Mouse (Mus musculus): ENCODE measurements around the gene Rbm12b1. TPM values are rescaled to one million over a fixed set of nuclear protein-coding genes. Genes with fewer than 3 reads are reported as not detected.
"Not testable (repeated sequence)": the region's sequence is repeated elsewhere in the genome, so short reads cannot be mapped to it uniquely, and the experiment has no call there.

Gene Rbm12b1
- 6.7 and 8.0 TPM in 2 replicates for polyA plus RNA-seq (2015; fragmentation: Nextera tagmentation; extraction: Ambion mirVana)

DNA sequence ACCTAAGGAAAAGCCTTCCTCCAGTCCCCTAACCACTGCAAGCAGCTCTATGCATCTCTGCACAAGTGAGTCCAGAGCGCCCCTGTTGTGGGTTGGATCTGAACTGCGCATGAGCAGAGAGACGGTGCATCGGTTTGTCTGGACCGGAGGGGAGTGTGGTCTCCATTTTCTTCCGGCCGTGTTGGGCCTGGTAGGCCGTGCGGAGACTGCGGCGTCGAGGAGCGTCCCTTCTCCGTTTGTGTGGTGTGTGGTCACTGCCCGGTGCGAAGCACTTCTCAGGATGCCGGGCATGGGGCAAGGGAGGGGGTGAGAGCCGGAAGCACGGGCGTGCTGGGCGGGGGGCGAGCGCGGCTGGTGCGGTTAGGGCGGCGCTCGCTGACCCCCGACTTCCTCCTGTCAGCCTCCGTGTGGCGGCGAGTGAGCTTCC, at the start of gene Rbm12b1:
Gene Rbm12b1 (plus strand): TSS at position 124 of the 427 bp plus-strand sequence.
- 5% methylated on average over 19 of the region's 32 CpGs for WGBS
- Histone ChIP-seq H3K4me3 (replicated peaks) (peak within 1 kb of the TSS; percentile 46), H3K27ac (replicated peaks) (peak within 1 kb of the TSS; percentile 80), H3K4me2 (peak within 1 kb of the TSS; percentile 51), H3K9ac (replicated peaks) (peak within 1 kb of the TSS; percentile 37; the same call in 1 of the 2 replicates)
- peak; percentile 100 for ATAC-seq (ENCODE audit: low FRiP score)
- not testable (repeated sequence) for H3K36me3 ChIP-seq; H3K27me3 ChIP-seq (replicated peaks); H3K4me1 ChIP-seq; H3K9me3 ChIP-seq (replicated peaks)

DNA sequence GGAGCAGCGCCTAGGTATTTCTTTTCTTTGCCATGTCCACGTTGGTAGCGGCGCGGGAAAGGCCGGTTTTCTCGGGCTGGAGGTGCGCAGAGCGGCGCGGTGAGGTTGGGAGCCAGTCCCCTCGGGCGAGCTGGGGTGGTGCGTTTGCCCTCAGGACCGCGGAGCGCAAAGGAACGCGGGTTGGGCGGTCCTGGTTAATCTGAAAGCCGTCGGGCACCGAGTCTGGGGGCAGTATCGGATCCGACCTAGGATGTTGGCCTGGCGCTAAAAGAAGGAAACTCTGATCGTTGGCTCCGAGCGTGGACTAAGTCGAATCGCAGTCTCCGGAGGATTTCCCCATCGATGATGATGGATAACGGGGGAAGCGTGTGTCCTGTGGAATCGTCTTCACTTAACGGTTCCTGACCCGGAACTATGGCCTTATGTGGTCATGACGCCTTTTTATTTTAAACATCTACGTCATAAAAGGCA, 563 bp downstream of the Rbm12b1 start:
- Histone ChIP-seq H3K4me2 (peak overlapping the region; percentile 50), H3K27ac (replicated peaks) (peak overlapping the region; percentile 65), H3K4me3 (replicated peaks) (peak overlapping the region; percentile 46), H3K9ac (replicated peaks) (peak overlapping the region; percentile 37; the same call in 1 of the 2 replicates)
- not testable (repeated sequence) for H3K9me3 ChIP-seq (replicated peaks); H3K36me3 ChIP-seq; H3K4me1 ChIP-seq; H3K27me3 ChIP-seq (replicated peaks)
- 7% methylated on average over 26 of the region's 40 CpGs for WGBS
- peak; percentile 88 for ATAC-seq (ENCODE audit: low FRiP score)

DNA sequence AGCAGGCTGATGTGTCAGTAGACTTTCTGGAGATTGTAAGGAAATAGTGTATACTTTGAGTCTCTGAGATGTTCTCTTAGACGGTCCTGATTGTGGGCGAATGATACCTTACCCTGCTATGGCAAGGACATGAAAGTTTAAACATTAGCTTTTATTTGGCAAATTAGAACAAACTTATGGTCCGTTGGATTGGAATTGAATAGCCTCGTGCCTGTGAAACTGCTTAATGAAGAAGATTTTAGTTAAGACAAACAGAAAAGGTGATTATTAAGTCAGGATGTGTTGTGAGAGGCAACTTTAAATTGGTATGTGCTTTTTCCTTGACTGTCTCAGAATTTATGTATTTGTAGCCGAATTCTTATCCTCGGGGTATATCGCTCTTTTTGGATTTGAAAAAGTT, 1.5 kb downstream of the Rbm12b1 start:
- not testable (repeated sequence) for H3K9me3 ChIP-seq (replicated peaks); H3K36me3 ChIP-seq; H3K4me1 ChIP-seq; H3K4me3 ChIP-seq (replicated peaks); ATAC-seq (ENCODE audit: low FRiP score); H3K9ac ChIP-seq (replicated peaks); H3K27me3 ChIP-seq (replicated peaks); H3K27ac ChIP-seq (replicated peaks)
- 90% methylated on average over 7 of the region's 7 CpGs for WGBS
- H3K4me2 ChIP-seq: peak overlapping the region; percentile 39

DNA sequence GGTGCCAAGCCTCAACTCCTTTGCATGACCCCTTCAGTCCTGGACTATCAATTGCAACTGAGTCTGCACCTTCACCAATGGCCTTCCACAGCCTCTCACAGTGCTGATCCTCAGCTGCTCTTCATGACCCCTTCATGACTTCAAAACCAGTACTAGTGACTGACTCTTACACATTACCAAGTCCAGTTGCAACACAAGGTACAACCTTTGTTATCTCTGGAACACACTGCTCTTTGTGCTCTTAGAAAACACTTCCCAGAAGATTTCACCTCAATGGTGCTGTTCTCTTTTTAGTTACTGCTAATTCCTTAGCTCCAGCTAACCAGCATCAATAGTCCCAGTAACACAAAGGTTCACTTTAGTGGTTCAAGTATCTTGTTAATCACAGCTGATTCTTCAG, 7.6 kb downstream of the Rbm12b1 start:
- no peak for ATAC-seq (ENCODE audit: low FRiP score)
- no peak overlapping the region for H3K27ac ChIP-seq (replicated peaks)
- no peaks in the 10 kb centered on the region for H3K9me3 ChIP-seq (replicated peaks)
- H3K27me3 ChIP-seq (replicated peaks): no peaks in the 10 kb centered on the region
- H3K4me3 ChIP-seq (replicated peaks): no peak overlapping the region
- H3K9ac ChIP-seq (replicated peaks): no peak overlapping the region
- H3K36me3 ChIP-seq: peaks cover 29% of the 10 kb centered on the region
- no peaks in the 10 kb centered on the region for H3K4me1 ChIP-seq
- H3K4me2 ChIP-seq: no peak overlapping the region

DNA sequence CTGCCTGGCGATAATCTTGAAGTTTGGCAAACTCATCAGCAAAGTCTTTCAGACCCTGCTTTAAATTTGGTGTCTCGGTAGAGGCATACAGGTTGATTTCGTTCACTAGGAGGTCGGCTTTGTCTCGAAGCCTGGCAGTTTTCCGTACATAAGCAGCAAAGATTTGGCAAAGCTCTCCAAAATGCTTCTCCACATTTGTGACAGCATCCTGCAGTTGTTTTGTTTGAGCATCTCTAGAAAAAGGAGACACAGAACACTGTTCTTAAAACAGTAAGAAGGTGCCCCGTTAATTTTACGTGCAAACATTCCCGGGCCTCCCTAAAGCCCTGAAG, 30.9 kb downstream of the Rbm12b1 start:
- peak; percentile 16; the same call in 1 of the 2 replicates for ATAC-seq (ENCODE audit: low FRiP score)
- H3K9ac ChIP-seq (replicated peaks): peak overlapping the region; percentile 99
- H3K9me3 ChIP-seq (replicated peaks): no peaks in the 10 kb centered on the region
- H3K4me3 ChIP-seq (replicated peaks): peak overlapping the region; percentile 81
- H3K36me3 ChIP-seq: peaks cover 21% of the 10 kb centered on the region
- peak overlapping the region; percentile 75 for H3K4me2 ChIP-seq
- WGBS: 14% methylated on average over 9 of the region's 9 CpGs
- no peaks in the 10 kb centered on the region for H3K27me3 ChIP-seq (replicated peaks)
- peaks cover 13% of the 10 kb centered on the region for H3K4me1 ChIP-seq
- peak overlapping the region; percentile 92 for H3K27ac ChIP-seq (replicated peaks)

DNA sequence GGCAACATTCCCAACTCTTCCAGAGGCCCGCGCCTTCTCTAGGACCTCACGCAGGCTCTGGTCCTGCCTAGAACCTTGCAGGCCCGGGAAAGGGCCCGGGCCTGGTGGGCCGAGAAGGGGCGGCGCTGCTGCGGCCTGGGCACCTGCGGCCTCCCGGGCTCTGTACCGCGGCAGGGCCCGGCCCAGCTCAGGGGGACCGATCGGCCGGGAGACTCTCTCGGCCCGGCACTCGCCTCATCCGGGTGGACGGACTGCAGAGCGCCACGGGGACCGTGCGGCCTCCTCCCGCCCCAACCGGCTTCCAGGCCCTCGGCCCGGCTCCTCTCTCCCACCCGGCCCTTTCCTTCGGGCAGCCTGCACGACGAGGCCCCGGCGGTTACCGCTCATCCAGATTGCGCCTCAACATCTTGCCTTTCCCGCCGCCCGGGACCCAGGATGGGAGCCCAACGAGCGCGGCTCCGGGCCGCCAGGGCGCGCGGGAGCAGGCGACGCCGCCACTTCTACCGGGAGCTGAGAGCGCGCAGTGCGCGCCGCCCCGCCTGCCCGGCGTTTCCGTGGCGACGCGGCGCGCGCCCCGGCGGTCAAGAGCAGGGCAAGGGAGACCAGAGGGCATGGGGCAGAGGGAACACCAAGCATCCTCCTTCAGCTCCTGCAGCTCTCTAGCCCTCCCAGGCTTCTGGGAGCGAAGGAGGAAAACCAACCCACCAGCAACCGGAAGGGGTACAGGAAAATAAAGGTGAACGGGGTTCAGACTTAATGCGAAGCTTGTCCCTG, 31.4 kb downstream of the Rbm12b1 start, which contains the start of gene Fam92a:
Gene Fam92a (minus strand): TSS at position 698 of the 774 bp plus-strand sequence.
- H3K27me3 ChIP-seq (replicated peaks): no peaks in the 10 kb centered on the region
- peak within 1 kb of the TSS; percentile 99 for H3K9ac ChIP-seq (replicated peaks)
- 1% methylated on average over 72 of the region's 74 CpGs for WGBS
- peak; percentile 94 for ATAC-seq (ENCODE audit: low FRiP score)
- peaks cover 15% of the 10 kb centered on the region for H3K36me3 ChIP-seq
- H3K4me3 ChIP-seq (replicated peaks): peak within 1 kb of the TSS; percentile 81
- H3K4me1 ChIP-seq: peaks cover 13% of the 10 kb centered on the region
- peak within 1 kb of the TSS; percentile 92 for H3K27ac ChIP-seq (replicated peaks)
- H3K4me2 ChIP-seq: peak within 1 kb of the TSS; percentile 75
- H3K9me3 ChIP-seq (replicated peaks): no peaks in the 10 kb centered on the region

DNA sequence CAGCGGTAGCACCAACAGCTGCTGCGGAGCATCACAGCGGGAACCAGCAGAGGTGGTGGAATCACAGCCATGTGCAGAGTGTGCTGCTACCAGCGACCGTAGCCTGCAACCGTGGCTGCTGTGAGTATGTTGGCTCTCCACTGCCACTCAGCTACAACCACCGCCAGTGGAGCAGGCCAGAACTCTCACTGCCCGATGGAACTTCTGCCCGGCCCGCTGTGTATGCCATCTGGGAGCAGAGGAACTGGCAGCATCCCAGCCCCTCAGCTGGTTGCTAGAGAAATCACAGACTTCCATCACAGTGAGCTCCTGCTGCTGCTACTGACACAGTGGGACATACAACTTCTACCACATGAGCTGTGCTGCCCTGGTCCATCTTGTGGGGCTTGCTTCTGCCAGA, 38.9 kb downstream of the Rbm12b1 start:
- Histone ChIP-seq H3K36me3 (no peaks in the 10 kb centered on the region), H3K4me3 (replicated peaks) (no peak overlapping the region), H3K9ac (replicated peaks) (no peak overlapping the region), H3K9me3 (replicated peaks) (no peaks in the 10 kb centered on the region), H3K27me3 (replicated peaks) (no peaks in the 10 kb centered on the region), H3K4me1 (no peaks in the 10 kb centered on the region), H3K4me2 (no peak overlapping the region), H3K27ac (replicated peaks) (no peak overlapping the region)
- no peak for ATAC-seq (ENCODE audit: low FRiP score)
- WGBS: 86% methylated on average over 10 of the region's 10 CpGs

Other genes starting within 250 kb of the Rbm12b1 start
- 0.24 and 0.61 TPM in 2 replicates for gene Gm10604, start 159.0 kb upstream of the Rbm12b1 start, polyA plus RNA-seq (2015; fragmentation: Nextera tagmentation; extraction: Ambion mirVana)
- 12.9 and 13.9 TPM in 2 replicates for gene Rbm12b2, start 50.8 kb upstream of the Rbm12b1 start, polyA plus RNA-seq (2015; fragmentation: Nextera tagmentation; extraction: Ambion mirVana)
- gene Fam92a, start 31.8 kb downstream of the Rbm12b1 start, polyA plus RNA-seq (2015; fragmentation: Nextera tagmentation; extraction: Ambion mirVana): 102 and 104 TPM in 2 replicates

All from neural tube, embryonic 15.5 days (tissue).